Mouse (Mus musculus): ENCODE measurements around the gene Emilin1.

Emilin1 gene

DNA sequence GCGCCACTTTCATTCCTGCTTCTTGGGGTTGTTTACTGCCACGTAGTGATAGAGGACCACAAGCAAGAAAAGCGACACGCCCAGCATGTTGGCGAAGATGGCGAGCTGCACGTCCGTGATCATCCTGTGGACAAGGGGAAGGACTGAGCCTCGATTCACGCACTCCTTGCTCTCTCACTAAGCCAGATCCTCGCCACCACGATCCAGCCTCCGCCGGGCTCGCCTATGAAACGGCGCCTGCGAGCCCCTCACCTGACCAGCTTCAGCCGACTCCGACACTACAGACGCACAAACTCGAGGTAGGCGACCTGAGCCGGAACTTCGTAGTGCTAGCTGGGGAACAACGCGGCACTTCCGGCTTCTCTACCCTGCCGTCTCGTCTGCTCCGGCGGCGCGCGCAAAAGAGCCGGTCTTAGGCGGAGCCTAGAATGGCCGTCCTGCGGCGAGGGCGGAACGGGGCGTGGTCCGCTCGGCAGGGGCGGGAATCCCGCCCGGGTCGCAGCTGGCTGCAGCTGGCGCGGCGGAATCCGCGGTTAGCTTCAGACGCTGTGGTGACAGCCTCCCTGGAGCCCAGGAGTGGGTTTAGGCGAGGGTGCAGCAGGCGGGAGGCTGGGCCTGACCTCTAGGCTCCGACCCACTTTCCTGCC, 5.7 kb upstream of the Emilin1 start, which contains the start of gene Ost4:
Gene Ost4 (minus strand): TSS at position 376 of the 647 bp plus-strand sequence.
- under 1% methylated on average over 58 of the region's 58 CpGs for WGBS

GRCm38 (mm10) chr5:30908426-30909299, 4.5 kb upstream of the Emilin1 start:
- WGBS, result 48% methylated on average over 13 of the region's 13 CpGs

DNA sequence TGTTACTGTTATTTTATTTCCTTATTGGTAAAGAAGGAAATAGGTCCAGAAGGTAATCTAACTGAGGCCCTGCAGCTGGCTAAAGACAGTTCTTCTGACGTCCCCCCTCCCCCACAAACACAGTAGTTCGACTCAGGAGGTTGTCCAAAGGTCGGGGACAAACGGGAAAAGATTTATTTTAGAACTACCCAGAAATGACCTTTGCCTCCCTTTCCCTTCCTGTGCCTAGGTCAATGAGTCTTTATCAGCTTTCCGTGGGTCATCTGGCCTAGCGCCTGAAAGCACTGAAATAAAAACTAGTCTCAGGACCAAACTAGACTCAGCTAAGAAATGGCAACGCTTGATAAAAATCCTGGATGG, 3.9 kb upstream of the Emilin1 start:
- WGBS, result 59% methylated on average over 7 of the region's 7 CpGs

DNA sequence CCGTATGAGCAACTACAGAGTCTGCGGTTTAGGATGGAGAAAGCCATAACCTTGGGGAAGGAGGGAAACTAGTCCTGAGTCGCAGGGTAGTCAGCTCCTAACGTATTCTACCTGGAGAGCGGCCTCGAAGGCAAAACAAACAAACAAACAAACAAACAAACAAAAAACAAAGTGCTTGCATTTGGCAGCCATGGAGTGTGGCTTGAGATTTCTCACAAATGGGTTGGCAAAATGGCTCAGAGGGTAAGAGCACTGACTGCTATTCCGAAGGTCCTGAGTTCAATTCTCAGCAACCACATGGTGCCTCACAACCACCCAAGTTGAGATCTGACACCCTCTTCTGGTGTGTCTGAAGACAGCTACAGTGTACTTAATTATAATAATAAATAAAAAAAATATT, 3.3 kb upstream of the Emilin1 start:
- WGBS, result 89% methylated on average over 7 of the region's 7 CpGs

GRCm38 (mm10) chr5:30912156-30912555, 1.0 kb upstream of the Emilin1 start:
- 63% methylated on average over 5 of the region's 5 CpGs for WGBS

- 83% methylated on average over 7 of the region's 7 CpGs for WGBS
Observed at GRCm38 (mm10) chr5:30914101-30914635, 966 bp downstream of the Emilin1 start.

DNA sequence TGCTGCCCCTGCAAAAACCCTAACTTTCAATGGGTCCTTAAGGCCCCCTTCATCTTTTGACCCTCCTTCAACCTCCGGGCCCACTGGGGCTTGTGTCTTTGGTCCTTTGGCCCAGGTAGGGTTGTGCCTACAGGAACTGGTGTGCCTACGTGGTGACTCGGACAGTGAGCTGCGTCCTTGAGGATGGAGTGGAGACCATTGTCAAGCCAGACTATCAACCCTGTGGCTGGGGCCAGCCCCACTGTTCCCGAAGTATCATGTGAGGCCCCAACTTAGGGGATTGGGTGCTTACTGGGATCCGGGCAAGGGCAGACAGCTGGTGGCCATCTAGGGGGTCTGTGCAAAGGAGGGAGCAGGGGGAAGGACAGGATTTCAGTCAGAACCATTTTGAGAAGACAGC, 1.6 kb downstream of the Emilin1 start:
- WGBS, result 86% methylated on average over 6 of the region's 6 CpGs

- WGBS, result 60% methylated on average over 9 of the region's 9 CpGs
Observed at GRCm38 (mm10) chr5:30915456-30915855, 2.3 kb downstream of the Emilin1 start.

DNA sequence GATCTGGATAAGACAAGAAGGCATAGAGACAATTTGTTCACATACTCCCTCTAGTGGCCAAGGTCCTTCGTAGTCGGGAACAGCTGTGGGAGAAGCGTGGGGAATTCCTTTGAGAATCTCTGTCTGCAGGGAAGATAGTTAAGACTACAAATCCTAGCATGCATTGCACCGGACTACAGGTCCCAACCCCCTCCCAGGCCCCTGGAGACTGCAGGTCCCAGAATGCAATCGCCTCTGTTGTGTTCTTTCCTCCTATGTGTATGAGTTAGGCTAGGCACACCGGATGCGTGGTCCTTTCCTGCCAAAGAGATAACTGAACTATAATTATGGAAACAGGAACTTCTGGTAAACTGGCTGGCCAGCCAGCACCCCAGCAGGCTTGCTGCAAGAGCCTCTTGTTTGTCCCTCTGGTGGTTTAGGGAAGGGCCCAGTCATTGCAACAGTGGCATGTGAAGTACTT, 2.8 kb downstream of the Emilin1 start:
- WGBS, result 2% methylated on average over 7 of the region's 7 CpGs

DNA sequence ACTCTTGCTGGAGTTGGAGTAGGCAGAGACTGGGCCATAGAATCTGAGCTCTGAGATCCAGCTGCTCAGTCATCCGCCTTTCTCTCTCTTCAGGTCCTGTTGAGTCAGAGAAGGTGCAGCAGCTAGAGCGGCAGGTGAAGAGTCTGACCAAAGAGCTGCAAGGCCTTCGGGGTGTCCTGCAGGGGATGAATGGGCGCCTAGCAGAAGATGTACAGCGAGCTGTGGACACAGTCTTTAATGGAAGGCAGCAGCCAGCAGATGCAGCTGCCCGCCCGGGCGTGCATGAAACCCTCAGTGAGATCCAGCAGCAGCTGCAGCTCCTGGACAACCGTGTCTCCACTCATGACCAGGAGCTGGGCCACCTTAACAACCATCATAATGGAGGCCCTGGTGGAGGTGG, 3.6 kb downstream of the Emilin1 start:
- WGBS, result 98% methylated on average over 9 of the region's 9 CpGs

DNA sequence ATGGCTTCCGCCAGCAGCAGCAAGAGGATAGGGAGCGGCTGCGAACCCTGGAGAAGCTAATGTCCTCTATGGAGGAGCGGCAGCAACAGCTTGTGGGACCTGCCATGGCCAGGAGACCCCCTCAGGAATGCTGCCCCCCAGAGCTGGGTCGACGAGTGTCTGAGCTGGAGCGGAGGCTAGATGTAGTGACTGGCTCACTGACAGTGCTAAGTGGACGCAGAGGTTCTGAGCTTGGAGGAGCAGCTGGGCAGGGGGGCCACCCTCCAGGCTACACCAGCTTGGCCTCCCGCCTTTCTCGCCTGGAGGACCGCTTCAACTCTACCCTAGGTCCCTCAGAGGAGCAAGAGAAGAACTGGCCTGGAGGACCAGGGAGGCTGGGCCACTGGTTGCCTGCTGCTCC, 4.1 kb downstream of the Emilin1 start:
- 96% methylated on average over 11 of the region's 11 CpGs for WGBS

DNA sequence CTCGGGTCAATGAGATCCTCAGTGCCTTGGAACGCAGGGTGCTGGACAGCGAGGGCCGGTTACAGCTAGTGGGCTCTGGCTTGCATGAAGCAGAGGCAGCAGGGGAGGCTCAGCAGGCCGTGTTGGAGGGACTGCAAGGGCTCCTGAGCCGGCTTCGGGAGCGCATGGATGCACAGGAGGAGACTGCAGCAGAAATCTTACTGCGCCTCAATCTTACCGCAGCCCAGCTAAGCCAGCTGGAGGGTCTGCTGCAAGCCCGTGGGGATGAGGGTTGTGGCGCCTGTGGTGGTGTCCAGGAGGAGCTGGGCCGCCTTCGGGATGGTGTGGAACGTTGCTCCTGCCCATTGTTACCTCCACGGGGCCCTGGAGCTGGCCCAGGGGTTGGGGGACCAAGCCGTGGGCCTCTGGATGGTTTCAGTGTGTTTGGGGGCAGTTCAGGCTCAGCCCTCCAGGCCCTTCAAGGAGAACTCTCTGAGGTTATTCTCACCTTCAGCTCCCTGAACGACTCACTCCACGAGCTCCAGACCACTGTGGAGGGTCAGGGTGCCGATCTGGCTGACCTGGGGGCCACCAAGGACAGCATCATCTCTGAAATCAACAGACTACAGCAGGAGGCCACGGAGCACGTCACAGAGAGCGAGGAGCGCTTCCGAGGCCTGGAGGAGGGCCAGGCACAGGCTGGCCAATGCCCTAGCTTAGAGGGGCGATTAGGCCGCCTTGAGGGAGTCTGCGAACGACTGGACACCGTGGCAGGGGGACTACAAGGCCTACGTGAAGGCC, 4.9 kb downstream of the Emilin1 start:
- 91% methylated on average over 31 of the region's 31 CpGs for WGBS

GRCm38 (mm10) chr5:30918691-30919090, 5.5 kb downstream of the Emilin1 start:
- 96% methylated on average over 8 of the region's 8 CpGs for WGBS

DNA sequence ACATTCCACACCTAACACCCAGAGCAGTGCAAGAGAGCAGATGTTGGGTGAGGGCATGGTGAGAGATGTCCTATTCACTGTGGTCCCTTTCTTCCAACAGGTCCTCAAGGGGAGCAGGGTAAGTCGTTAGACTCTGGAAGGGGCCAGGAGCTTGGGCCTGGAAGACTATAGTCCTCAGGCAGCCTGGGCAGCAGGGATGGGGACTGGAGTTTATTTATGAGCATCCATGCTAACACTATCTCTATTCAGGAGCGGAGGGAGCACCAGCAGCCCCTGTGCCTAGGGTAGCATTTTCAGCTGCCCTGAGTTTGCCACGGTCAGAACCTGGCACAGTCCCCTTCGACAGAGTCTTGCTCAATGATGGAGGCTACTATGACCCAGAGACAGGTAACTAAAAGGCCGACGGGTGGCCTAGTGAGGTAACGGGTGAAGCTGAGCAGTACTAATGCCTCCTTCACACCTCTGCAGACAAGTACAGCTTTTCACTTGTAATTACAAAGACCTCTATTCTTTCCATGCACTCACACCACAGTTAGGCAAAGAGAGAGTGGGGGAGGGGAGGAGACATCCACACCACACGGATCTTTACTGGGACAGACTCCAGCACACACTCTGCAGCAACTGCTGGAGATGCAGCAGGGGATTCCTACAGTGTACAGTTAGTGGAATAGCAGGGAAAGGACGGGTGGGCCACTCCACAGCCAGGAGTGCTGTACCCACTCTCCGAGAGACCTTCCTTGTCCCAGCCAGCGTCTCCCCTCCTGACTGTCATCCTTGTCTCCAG, 6.8 kb downstream of the Emilin1 start:
- WGBS, result 66% methylated on average over 11 of the region's 11 CpGs

DNA sequence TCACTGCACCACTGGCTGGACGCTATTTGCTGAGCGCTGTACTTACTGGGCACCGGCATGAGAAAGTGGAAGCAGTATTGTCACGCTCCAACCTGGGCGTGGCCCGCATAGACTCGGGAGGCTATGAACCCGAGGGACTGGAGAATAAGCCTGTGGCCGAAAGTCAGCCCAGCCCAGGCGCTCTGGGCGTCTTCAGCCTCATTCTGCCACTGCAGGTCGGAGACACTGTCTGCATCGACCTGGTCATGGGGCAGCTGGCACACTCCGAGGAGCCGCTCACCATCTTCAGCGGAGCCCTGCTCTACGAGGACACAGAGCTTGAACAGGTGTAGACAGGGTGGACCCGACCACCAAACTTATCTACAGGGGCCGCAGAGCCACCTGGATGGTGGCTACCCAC, 7.4 kb downstream of the Emilin1 start:
- WGBS, result 65% methylated on average over 19 of the region's 19 CpGs

GRCm38 (mm10) chr5:30921256-30922033, 8.2 kb downstream of the Emilin1 start, which contains the start of gene Khk:
TSS of gene Khk (plus strand) at chr5:30921431.
- WGBS, result 1% methylated on average over 39 of the region's 40 CpGs

DNA sequence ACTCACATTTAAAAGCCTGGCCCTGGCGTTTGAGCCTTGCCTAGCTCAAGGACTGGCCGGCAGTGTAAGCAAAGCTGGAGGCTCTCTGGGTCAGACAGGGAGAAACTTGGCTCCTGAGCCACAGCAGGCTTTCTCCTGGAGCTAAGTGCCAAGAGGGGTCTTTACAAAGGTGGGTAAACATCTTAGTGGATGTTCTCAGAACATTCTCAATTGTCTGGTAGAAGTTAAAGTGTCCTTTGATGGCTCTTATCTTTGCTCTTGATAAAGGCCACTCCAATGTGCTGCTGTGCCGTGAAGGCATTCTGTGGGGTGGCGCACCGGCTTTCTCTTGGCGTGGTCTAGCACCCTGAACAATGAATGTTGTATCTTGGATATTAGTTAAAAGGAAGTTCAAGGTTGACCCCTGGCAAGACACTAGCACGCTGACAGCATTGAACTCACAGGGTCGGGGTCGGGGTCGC, 9.4 kb downstream of the Emilin1 start:
- 82% methylated on average over 10 of the region's 10 CpGs for WGBS

GRCm38 (mm10) chr5:30923119-30923518, 9.9 kb downstream of the Emilin1 start:
- 92% methylated on average over 6 of the region's 6 CpGs for WGBS

DNA sequence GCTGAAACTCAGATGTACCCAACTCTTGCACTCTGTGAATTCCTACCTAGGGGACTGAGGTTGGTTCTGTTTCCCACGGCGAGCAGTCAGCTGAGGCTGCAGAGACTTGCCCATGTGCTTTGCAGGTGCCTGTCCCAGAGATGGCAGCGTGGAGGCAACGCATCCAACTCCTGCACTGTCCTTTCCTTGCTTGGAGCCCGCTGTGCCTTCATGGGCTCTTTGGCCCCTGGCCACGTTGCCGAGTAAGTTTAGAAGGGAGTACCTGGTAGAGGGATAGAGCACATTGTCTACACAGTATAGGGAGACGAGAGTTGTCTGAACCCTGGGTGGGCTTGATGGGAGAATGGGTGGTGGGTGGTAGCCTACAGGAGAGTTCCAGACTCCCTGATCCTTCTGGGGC, 11.4 kb downstream of the Emilin1 start:
- 88% methylated on average over 8 of the region's 8 CpGs for WGBS

- WGBS, result 90% methylated on average over 5 of the region's 5 CpGs
Observed at GRCm38 (mm10) chr5:30925217-30925616, 12.0 kb downstream of the Emilin1 start.
